Comparison of ENCODE assay signal across 25 mouse cellular contexts in the genomic region with DNA sequence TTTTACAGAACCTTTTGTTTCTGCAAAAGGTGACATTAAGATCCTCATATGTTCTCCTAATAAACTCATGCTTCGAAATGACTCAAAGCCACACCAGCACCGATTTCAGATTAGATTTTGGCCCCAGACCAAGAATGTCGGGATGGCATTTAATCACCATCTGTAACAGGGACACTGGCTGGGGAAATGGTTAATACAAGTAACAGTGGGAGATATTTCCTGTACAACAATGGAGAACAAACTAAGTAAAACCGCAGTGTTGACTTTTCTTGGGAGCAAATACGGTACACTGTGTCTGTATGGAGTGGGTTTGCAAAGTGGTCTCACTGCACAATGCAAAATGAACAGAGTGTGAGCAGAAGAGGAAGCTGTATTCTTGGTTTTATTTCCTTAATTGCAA.
A peak's percentile ranks its signal among the peaks of the same experiment; 100 is the strongest.
DNase-seq lines count a peak whose midpoint lies in the region; ATAC-seq lines count a peak whose summit lies in the region.
"Had no signal": no experiment of that assay in that cellular context is flagged by ENCODE, and none has a peak within 500 bp of the region (broad histone marks: within the 10 kb centered on the region; RNA-seq: fewer than 3 reads in every experiment).

No protein-coding gene starts in this region.

- no peak overlapping the region for H3K4me3 ChIP-seq in midbrain, embryonic 11.5 days (ENCODE audit: low read depth, low read length)
- H3K4me3 ChIP-seq in midbrain, embryonic 16.5 days (ENCODE audit: low read depth, low read length) = no peak overlapping the region
- H3K4me3 ChIP-seq in stomach, embryonic 15.5 days (replicated peaks) = no peak overlapping the region
- H3K4me3 ChIP-seq: embryonic facial prominence, embryonic 12.5 days; erythroblast, embryonic 14.5 days; forebrain, embryonic 15.5 days; heart, embryonic 13.5 days; left cerebral cortex, adult 2 months; limb, embryonic 10.5 days; liver, embryonic 15.5 days had no signal

- no peak overlapping the region for H3K27ac ChIP-seq in midbrain, embryonic 11.5 days (ENCODE audit: low read depth, low read length)
- no peak overlapping the region for H3K27ac ChIP-seq in midbrain, embryonic 16.5 days (ENCODE audit: low read length)
- H3K27ac ChIP-seq in stomach, embryonic 15.5 days = no peak overlapping the region
- H3K27ac ChIP-seq: embryonic facial prominence, embryonic 12.5 days; forebrain, embryonic 15.5 days; heart, embryonic 13.5 days; hindbrain, postnatal 0 days; left cerebral cortex, adult 2 months; limb, embryonic 10.5 days; liver, embryonic 15.5 days; macrophage had no signal

- ATAC-seq in midbrain, embryonic 11.5 days (ENCODE audit: low FRiP score) = no peak
- ATAC-seq in midbrain, embryonic 16.5 days = no peak
- 0 out of 2 replicates have a peak, but pooled peaks have one; percentile 68 for ATAC-seq in stomach, embryonic 15.5 days (ENCODE audit: insufficient read depth, low FRiP score, low read depth)
- ATAC-seq: forebrain, embryonic 15.5 days; hindbrain, postnatal 0 days; intestine, embryonic 16.5 days had no signal

- no peaks in the 10 kb centered on the region for H3K9me3 ChIP-seq in midbrain, embryonic 11.5 days (ENCODE audit: control insufficient read depth, low read length)
- H3K9me3 ChIP-seq in midbrain, embryonic 16.5 days (replicated peaks; ENCODE audit: control insufficient read depth, low read length, poor library complexity, severe bottlenecking) = no peaks in the 10 kb centered on the region
- no peaks in the 10 kb centered on the region for H3K9me3 ChIP-seq in stomach, embryonic 15.5 days
- H3K9me3 ChIP-seq: embryonic facial prominence, embryonic 12.5 days; forebrain, embryonic 15.5 days; heart, embryonic 13.5 days; limb, embryonic 10.5 days; liver, embryonic 15.5 days had no signal

- no peaks in the 10 kb centered on the region for H3K4me1 ChIP-seq in midbrain, embryonic 11.5 days (ENCODE audit: control insufficient read depth, insufficient read depth, low read length)
- no peaks in the 10 kb centered on the region for H3K4me1 ChIP-seq in midbrain, embryonic 16.5 days (ENCODE audit: control insufficient read depth, insufficient read depth, low read length)
- H3K4me1 ChIP-seq in stomach, embryonic 15.5 days = no peaks in the 10 kb centered on the region
- H3K4me1 ChIP-seq: embryonic facial prominence, embryonic 12.5 days; liver, embryonic 15.5 days had no signal

- DNase-seq in cerebellum, postnatal 10 days = peak; percentile 63 to 71
- no peak for DNase-seq in cerebellum, adult 8-10 months
- DNase-seq in layer of hippocampus, adult 9-11 months = peak; percentile 16
- no peak for DNase-seq in layer of hippocampus, postnatal 36 days
- DNase-seq in midbrain, embryonic 11.5 days (ENCODE audit: low spot score, missing footprints) = peak; percentile 51
- DNase-seq in gastrocnemius, adult 8-10 months (ENCODE audit: low spot score in 2 of 2) = no peak
- DNase-seq: adrenal gland, postnatal 10 days; gastrocnemius, postnatal 14 days; heart, adult 18-20 months; heart, postnatal 14 days; kidney, postnatal 25 days; liver; thymus, postnatal 36 days had no signal

- no peak overlapping the region for H3K9ac ChIP-seq in midbrain, embryonic 11.5 days (ENCODE audit: low read length)
- no peak overlapping the region for H3K9ac ChIP-seq in midbrain, embryonic 16.5 days (ENCODE audit: low read depth, low read length)
- no peak overlapping the region for H3K9ac ChIP-seq in stomach, embryonic 15.5 days
- H3K9ac ChIP-seq: embryonic facial prominence, embryonic 12.5 days; forebrain, embryonic 15.5 days; heart, embryonic 13.5 days; liver, embryonic 15.5 days had no signal

- no peaks in the 10 kb centered on the region for H3K27me3 ChIP-seq in midbrain, embryonic 11.5 days (ENCODE audit: control insufficient read depth, insufficient read depth, low read length)
- no peaks in the 10 kb centered on the region for H3K27me3 ChIP-seq in midbrain, embryonic 16.5 days (ENCODE audit: control insufficient read depth, insufficient read depth, low read depth, low read length)
- no peaks in the 10 kb centered on the region for H3K27me3 ChIP-seq in stomach, embryonic 15.5 days (replicated peaks)
- H3K27me3 ChIP-seq: embryonic facial prominence, embryonic 12.5 days; forebrain, embryonic 15.5 days; heart, embryonic 13.5 days; liver, embryonic 15.5 days had no signal

- 82% methylated on average over 5 of the region's 5 CpGs for WGBS in midbrain, embryonic 11.5 days
- 68% methylated on average over 5 of the region's 5 CpGs for WGBS in midbrain, embryonic 16.5 days
- WGBS in stomach, embryonic 15.5 days = 33% methylated on average over 5 of the region's 5 CpGs

- H3K36me3 ChIP-seq in midbrain, embryonic 11.5 days (ENCODE audit: control insufficient read depth, insufficient read depth, low read length) = no peaks in the 10 kb centered on the region
- no peaks in the 10 kb centered on the region for H3K36me3 ChIP-seq in midbrain, embryonic 16.5 days (ENCODE audit: control insufficient read depth, insufficient read depth, low read length)
- H3K36me3 ChIP-seq in stomach, embryonic 15.5 days = no peaks in the 10 kb centered on the region
- H3K36me3 ChIP-seq: embryonic facial prominence, embryonic 12.5 days; heart, embryonic 13.5 days; limb, embryonic 10.5 days; liver, embryonic 15.5 days had no signal

- H3K4me2 ChIP-seq in midbrain, embryonic 11.5 days = no peak overlapping the region
- no peak overlapping the region for H3K4me2 ChIP-seq in midbrain, embryonic 16.5 days (ENCODE audit: low read length)
- no peak overlapping the region for H3K4me2 ChIP-seq in stomach, embryonic 15.5 days
- H3K4me2 ChIP-seq: embryonic facial prominence, embryonic 12.5 days; forebrain, embryonic 15.5 days; heart, embryonic 13.5 days; liver, embryonic 15.5 days had no signal

Comparison
In these comparisons a context has a peak if more than half of its experiments do, and no peak if none do; other contexts are left out.
1. DNase-seq: peak in cerebellum, postnatal 10 days (2 of 2), layer of hippocampus, adult 9-11 months (single experiment) and midbrain, embryonic 11.5 days (single experiment); none in cerebellum, adult 8-10 months (single experiment), layer of hippocampus, postnatal 36 days (0 of 2) and gastrocnemius, adult 8-10 months (0 of 2).